Mouse (Mus musculus) intestine, embryonic 14.5 days (tissue): ENCODE results near the gene Lmod1. TPM values are rescaled to one million over a fixed set of nuclear protein-coding genes. Genes with fewer than 3 reads are reported as not detected.
"Not testable (repeated sequence)": the region's sequence is repeated elsewhere in the genome, so short reads cannot be mapped to it uniquely, and the experiment has no call there.

ENCODE experiments used
- ATAC-seq: fragments of 200-750 bp; cut with Nextera tagmentation; replicated peaks from 2 replicates; pipeline ENCODE4 v1.8.0; 2017; ENCODE audit warnings: low read depth, moderate number of reproducible peaks, moderate TSS enrichment, moderate library complexity; ENCODE audit not compliant: low FRiP score, low TSS enrichment
- DNase-seq: peaks from one replicate; pipeline ENCODE4 v3.0.0-alpha.2; 2018; ENCODE audit warnings: low spot score
- H3K27ac ChIP-seq: fragments of 300-500 bp; sonication (generic); 2 replicates; pipeline ENCODE4 v1.5.1; 2014; ENCODE audit warnings: low read depth, mild to moderate bottlenecking, control low read depth
- H3K27me3 ChIP-seq: fragments of 300-500 bp; sonication (generic); replicated peaks from 2 replicates; pipeline ENCODE4 v1.6.1; 2014; ENCODE audit warnings: low read length, control low read depth; ENCODE audit not compliant: control insufficient read depth, insufficient read depth
- H3K36me3 ChIP-seq: fragments of 300-500 bp; sonication (generic); 2 replicates; pipeline ENCODE4 v1.6.1; 2014; ENCODE audit warnings: low read length, control low read depth; ENCODE audit not compliant: control insufficient read depth, insufficient read depth
- H3K4me1 ChIP-seq: fragments of 300-500 bp; sonication (generic); replicated peaks from 2 replicates; pipeline ENCODE4 v1.6.1; 2014; ENCODE audit warnings: low read length, control low read depth, mixed read lengths; ENCODE audit not compliant: control insufficient read depth, insufficient read depth
- H3K4me2 ChIP-seq: fragments of 300-500 bp; sonication (generic); 2 replicates; pipeline ENCODE4 v1.6.1; 2014; ENCODE audit warnings: low read length
- H3K4me3 ChIP-seq: fragments of 300-500 bp; sonication (generic); 2 replicates; pipeline ENCODE4 v1.5.1; 2014; ENCODE audit warnings: low read depth, low read length, control low read depth, mixed read lengths
- H3K9ac ChIP-seq: fragments of 300-500 bp; sonication (generic); 2 replicates; pipeline ENCODE4 v1.6.1; 2014; ENCODE audit warnings: mild to moderate bottlenecking, low read length
- H3K9me3 ChIP-seq: fragments of 300-500 bp; sonication (generic); 2 replicates; pipeline ENCODE4 v1.6.1; 2016; ENCODE audit warnings: low read length, control low read depth; ENCODE audit not compliant: control insufficient read depth
- WGBS: fragments of 180-500 bp; shearing (Covaris S2); extraction: QIAGEN DNeasy Blood & Tissue Kit; methylation state at CpG from one replicate; pipeline ENCODE4 v1.1.7; 2014; 5-methylcytosine and 5-hydroxymethylcytosine counted together
- polyA plus RNA-seq: library from polyadenylated mRNA; unstranded; fragments of >200 nt; fragmentation: Nextera tagmentation; extraction: Ambion mirVana; gene quantifications from 2 replicates; pipeline ENCODE4 v1.2.1, GENCODE M21; 2014

Lmod1 gene
- polyA plus RNA-seq, 1 experiment from 2014 or later, result 10.1 TPM

GRCm38 (mm10) chr1:135378576-135378975, 54.0 kb downstream of the Lmod1 start:
- no peak overlapping the region for H3K27ac ChIP-seq
- H3K9me3 ChIP-seq, result no peaks in the 10 kb centered on the region
- H3K36me3 ChIP-seq, result peaks cover 12% of the 10 kb centered on the region
- no peak overlapping the region for H3K4me2 ChIP-seq
- DNase-seq (no peak), ATAC-seq (no peak)
- H3K4me3 ChIP-seq, result no peak overlapping the region
- no peak overlapping the region for H3K9ac ChIP-seq
- H3K4me1 ChIP-seq, result peaks cover 5% of the 10 kb centered on the region
- H3K27me3 ChIP-seq, result no peaks in the 10 kb centered on the region
- 53% methylated on average over 9 of the region's 9 CpGs for WGBS

- Histone ChIP-seq H3K27ac (no peak overlapping the region), H3K9me3 (no peaks in the 10 kb centered on the region), H3K4me1 (peaks cover 2% of the 10 kb centered on the region), H3K4me2 (no peak overlapping the region), H3K9ac (no peak overlapping the region), H3K27me3 (no peaks in the 10 kb centered on the region), H3K36me3 (peaks cover 16% of the 10 kb centered on the region), H3K4me3 (no peak overlapping the region)
- no peak for ATAC-seq
- 50% methylated on average over 2 of the region's 2 CpGs for WGBS
- no peak for DNase-seq
Observed at GRCm38 (mm10) chr1:135379048-135379447, 54.4 kb downstream of the Lmod1 start.

GRCm38 (mm10) chr1:135380071-135380991, 55.7 kb downstream of the Lmod1 start:
- H3K9ac ChIP-seq, result no peak overlapping the region
- H3K4me2 ChIP-seq, result no peak overlapping the region
- H3K36me3 ChIP-seq, result peaks cover 28% of the 10 kb centered on the region
- H3K4me3 ChIP-seq, result no peak overlapping the region
- H3K27ac ChIP-seq, result no peak overlapping the region
- 73% methylated on average over 15 of the region's 15 CpGs for WGBS
- no peak for ATAC-seq
- no peaks in the 10 kb centered on the region for H3K9me3 ChIP-seq
- no peaks in the 10 kb centered on the region for H3K27me3 ChIP-seq
- DNase-seq, result no peak
- no peaks in the 10 kb centered on the region for H3K4me1 ChIP-seq

- H3K36me3 ChIP-seq, result peaks cover 40% of the 10 kb centered on the region
- H3K4me2 ChIP-seq, H3K4me3 ChIP-seq, H3K4me1 ChIP-seq, H3K9me3 ChIP-seq, H3K9ac ChIP-seq, DNase-seq, H3K27me3 ChIP-seq, H3K27ac ChIP-seq, ATAC-seq: not testable (repeated sequence)
- 69% methylated on average over 6 of the region's 6 CpGs for WGBS
Observed at GRCm38 (mm10) chr1:135381560-135381959, 57.0 kb downstream of the Lmod1 start.

- no peak for DNase-seq
- Histone ChIP-seq H3K36me3 (peaks cover 66% of the 10 kb centered on the region), H3K4me1 (no peaks in the 10 kb centered on the region)
Observed at GRCm38 (mm10) chr1:135384171-135384570, 59.6 kb downstream of the Lmod1 start.

GRCm38 (mm10) chr1:135385161-135385560, 60.6 kb downstream of the Lmod1 start:
- ATAC-seq (no peak), DNase-seq (no peak)
- Histone ChIP-seq H3K9ac (no peak overlapping the region), H3K27ac (no peak overlapping the region), H3K4me1 (no peaks in the 10 kb centered on the region), H3K27me3 (no peaks in the 10 kb centered on the region), H3K4me3 (no peak overlapping the region), H3K9me3 (no peaks in the 10 kb centered on the region), H3K36me3 (peaks cover 76% of the 10 kb centered on the region), H3K4me2 (no peak overlapping the region)
- WGBS, result 87% methylated on average over 9 of the region's 9 CpGs

More at GRCm38 (mm10) chr1:135384171-135384570, 59.6 kb downstream of the Lmod1 start:
- no peak overlapping the region for H3K4me2 ChIP-seq
- no peak overlapping the region for H3K9ac ChIP-seq
- no peak overlapping the region for H3K27ac ChIP-seq
- WGBS, result 97% methylated on average over 5 of the region's 5 CpGs
- no peak for ATAC-seq
- no peak overlapping the region for H3K4me3 ChIP-seq
- no peaks in the 10 kb centered on the region for H3K9me3 ChIP-seq
- no peaks in the 10 kb centered on the region for H3K27me3 ChIP-seq

- H3K4me1 ChIP-seq, result no peaks in the 10 kb centered on the region
- WGBS, result 93% methylated on average over 5 of the region's 5 CpGs
Observed at GRCm38 (mm10) chr1:135399466-135399865, 74.9 kb downstream of the Lmod1 start.

GRCm38 (mm10) chr1:135401452-135402110, 77.0 kb downstream of the Lmod1 start:
- H3K4me1 ChIP-seq, result no peaks in the 10 kb centered on the region
- no peaks in the 10 kb centered on the region for H3K9me3 ChIP-seq
- WGBS, result 100% methylated on average over 3 of the region's 3 CpGs
- peaks cover 95% of the 10 kb centered on the region for H3K36me3 ChIP-seq
- no peaks in the 10 kb centered on the region for H3K27me3 ChIP-seq
- ATAC-seq (no peak), DNase-seq (no peak)
- no peak overlapping the region for H3K4me2 ChIP-seq
- no peak overlapping the region for H3K9ac ChIP-seq
- no peak overlapping the region for H3K27ac ChIP-seq
- no peak overlapping the region for H3K4me3 ChIP-seq

More at GRCm38 (mm10) chr1:135399466-135399865, 74.9 kb downstream of the Lmod1 start:
- Histone ChIP-seq H3K4me3 (no peak overlapping the region), H3K9me3 (no peaks in the 10 kb centered on the region), H3K4me2 (no peak overlapping the region), H3K9ac (no peak overlapping the region), H3K36me3 (peaks cover 93% of the 10 kb centered on the region), H3K27ac (no peak overlapping the region), H3K27me3 (no peaks in the 10 kb centered on the region)
- no peak for DNase-seq
- ATAC-seq, result no peak
